ENCODE assay signal across 8 mouse cellular contexts in the genomic region with DNA sequence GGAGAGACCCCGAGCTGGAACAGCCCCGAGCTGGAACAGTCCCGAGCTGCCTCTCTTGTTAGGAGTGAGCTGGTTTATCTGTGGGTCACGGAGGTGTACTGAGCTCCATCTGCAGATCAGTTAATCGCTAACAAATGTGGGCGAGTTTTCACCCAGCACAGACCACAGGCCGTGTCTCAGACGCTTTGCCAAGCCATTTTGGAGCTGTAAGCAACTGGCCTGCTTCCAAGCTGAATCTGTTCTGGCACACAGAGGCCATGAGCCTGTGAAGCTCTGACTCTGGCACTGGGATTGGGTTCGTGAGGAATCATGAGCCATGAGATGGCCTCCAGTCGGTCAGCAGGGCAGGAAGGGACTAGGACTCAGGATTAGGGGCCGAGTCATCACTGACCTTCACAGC.
DNase-seq lines count a peak whose midpoint lies in the region; ATAC-seq and TF ChIP-seq lines count a peak whose summit lies in the region.

No protein-coding gene starts in this region.

- H3K4me2 ChIP-seq in lung, embryonic 14.5 days = no peak overlapping the region
- H3K4me2 ChIP-seq in embryonic facial prominence, embryonic 12.5 days (replicated peaks) = no peak overlapping the region
- H3K4me2 ChIP-seq in heart, postnatal 0 days (ENCODE audit: low read depth, low read length) = no peak overlapping the region
- no peak overlapping the region for H3K4me2 ChIP-seq in limb, embryonic 13.5 days (replicated peaks)

- H3K27ac ChIP-seq in lung, embryonic 14.5 days (ENCODE audit: low read depth) = peak overlapping the region; percentile 18; the same call in 1 of the 2 replicates
- H3K27ac ChIP-seq in embryonic facial prominence, embryonic 12.5 days = peak overlapping the region; percentile 85
- H3K27ac ChIP-seq in heart, postnatal 0 days (ENCODE audit: low read depth) = peak overlapping the region; percentile 31
- peak overlapping the region; percentile 40 for H3K27ac ChIP-seq in limb, embryonic 13.5 days

- no peak for TF ChIP-seq CTCF in lung, embryonic 14.5 days (IDR thresholded peaks at IDR 0.05; ENCODE audit: low read depth)
- TF ChIP-seq CTCF in heart, postnatal 0 days (IDR thresholded peaks at IDR 0.05; ENCODE audit: low read depth) = no peak

- TF ChIP-seq EP300 in heart, postnatal 0 days (IDR thresholded peaks at IDR 0.05; ENCODE audit: low read depth) = no peak

- WGBS in lung, embryonic 14.5 days = 39% methylated on average over 11 of the region's 11 CpGs
- 20% methylated on average over 11 of the region's 11 CpGs for WGBS in embryonic facial prominence, embryonic 12.5 days
- 30% methylated on average over 11 of the region's 11 CpGs for WGBS in heart, postnatal 0 days
- WGBS in limb, embryonic 13.5 days = 17% methylated on average over 11 of the region's 11 CpGs

- H3K36me3 ChIP-seq in lung, embryonic 14.5 days (ENCODE audit: insufficient read depth) = no peaks in the 10 kb centered on the region
- H3K36me3 ChIP-seq in embryonic facial prominence, embryonic 12.5 days = no peaks in the 10 kb centered on the region
- H3K36me3 ChIP-seq in heart, postnatal 0 days (replicated peaks; ENCODE audit: control insufficient read depth, insufficient read depth, low read length) = no peaks in the 10 kb centered on the region
- no peaks in the 10 kb centered on the region for H3K36me3 ChIP-seq in limb, embryonic 13.5 days

- no peak overlapping the region for H3K4me3 ChIP-seq in lung, embryonic 14.5 days (ENCODE audit: low read depth, low read length)
- H3K4me3 ChIP-seq in embryonic facial prominence, embryonic 12.5 days = no peak overlapping the region
- H3K4me3 ChIP-seq in heart, postnatal 0 days (ENCODE audit: low read depth, low read length) = no peak overlapping the region
- no peak overlapping the region for H3K4me3 ChIP-seq in limb, embryonic 13.5 days

- ATAC-seq in lung, embryonic 14.5 days (ENCODE audit: insufficient read depth) = peak; percentile 39; the same call in 1 of the 2 replicates
- no peak for ATAC-seq in embryonic facial prominence, embryonic 12.5 days (ENCODE audit: insufficient number of reproducible peaks, insufficient read depth, low FRiP score, low TSS enrichment)
- peak; percentile 37; the same call in 1 of the 2 replicates for ATAC-seq in heart, postnatal 0 days (ENCODE audit: insufficient read depth, low read depth)
- ATAC-seq in limb, embryonic 13.5 days (ENCODE audit: low FRiP score, low read depth) = peak; percentile 49; the same call in 1 of the 2 replicates

- no peak overlapping the region for H3K9ac ChIP-seq in lung, embryonic 14.5 days
- H3K9ac ChIP-seq in embryonic facial prominence, embryonic 12.5 days = no peak overlapping the region
- no peak overlapping the region for H3K9ac ChIP-seq in heart, postnatal 0 days (replicated peaks; ENCODE audit: low read depth, low read length)
- no peak overlapping the region for H3K9ac ChIP-seq in limb, embryonic 13.5 days

- H3K27me3 ChIP-seq in lung, embryonic 14.5 days (ENCODE audit: insufficient read depth, low read length) = no peaks in the 10 kb centered on the region
- H3K27me3 ChIP-seq in embryonic facial prominence, embryonic 12.5 days = no peaks in the 10 kb centered on the region
- no peaks in the 10 kb centered on the region for H3K27me3 ChIP-seq in heart, postnatal 0 days (ENCODE audit: control insufficient read depth, insufficient read depth, low read length)
- no peaks in the 10 kb centered on the region for H3K27me3 ChIP-seq in limb, embryonic 13.5 days

- H3K4me1 ChIP-seq in lung, embryonic 14.5 days (ENCODE audit: insufficient read depth) = peaks cover 13% of the 10 kb centered on the region
- H3K4me1 ChIP-seq in embryonic facial prominence, embryonic 12.5 days = peaks cover 36% of the 10 kb centered on the region
- peaks cover 28% of the 10 kb centered on the region for H3K4me1 ChIP-seq in heart, postnatal 0 days (ENCODE audit: control insufficient read depth, insufficient read depth)
- H3K4me1 ChIP-seq in limb, embryonic 13.5 days = peaks cover 56% of the 10 kb centered on the region

- peak; percentile 84 for DNase-seq in lung, embryonic 14.5 days
- DNase-seq in lung, postnatal 25 days (ENCODE audit: low spot score) = no peak
- DNase-seq in adrenal gland, adult 8-10 months = peak; percentile 62
- DNase-seq in heart, postnatal 0 days (ENCODE audit: low spot score) = peak; percentile 55
- no peak for DNase-seq in thymus, postnatal 25 days
- no peak for DNase-seq in frontal cortex, postnatal 25 days (ENCODE audit: low spot score in 2 of 2)

- H3K9me3 ChIP-seq in lung, embryonic 14.5 days (ENCODE audit: low read depth, low read length) = no peaks in the 10 kb centered on the region
- H3K9me3 ChIP-seq in embryonic facial prominence, embryonic 12.5 days = no peaks in the 10 kb centered on the region
- H3K9me3 ChIP-seq in heart, postnatal 0 days (replicated peaks; ENCODE audit: control insufficient read depth, low read length) = no peaks in the 10 kb centered on the region
- no peaks in the 10 kb centered on the region for H3K9me3 ChIP-seq in limb, embryonic 13.5 days

Comparison
In these comparisons a context has a peak if more than half of its experiments do, and no peak if none do; other contexts are left out.
1. DNase-seq: peak in lung, embryonic 14.5 days (single experiment), adrenal gland, adult 8-10 months (single experiment) and heart, postnatal 0 days (single experiment); none in lung, postnatal 25 days (single experiment), thymus, postnatal 25 days (single experiment) and frontal cortex, postnatal 25 days (0 of 2).
2. H3K27ac ChIP-seq: peak in every context shown above with its lines; median percentile 85 in embryonic facial prominence, embryonic 12.5 days; 40 in limb, embryonic 13.5 days; 31 in heart, postnatal 0 days; 18 in lung, embryonic 14.5 days.